Mouse (Mus musculus) megakaryocyte, embryonic 14.5 days (primary cell): ENCODE measurements at regions not wholly inside any gene's neighbourhood (a gene's known extent, or its start where the extent isn't known, plus 50 kb on each side); places are given as distances from the start of the nearest gene placed in this dataset.

Source experiments
- H3K27me3 ChIP-seq: replicated peaks from 2 replicates; pipeline ENCODE3; 2012; ENCODE audit warnings: inconsistent platforms
- H3K36me3 ChIP-seq: replicated peaks from 2 replicates; pipeline ENCODE3; 2012; ENCODE audit warnings: low read length, inconsistent platforms, mixed read lengths
- H3K4me1 ChIP-seq: 2 replicates; pipeline ENCODE4 v1.6.1; 2012; ENCODE audit warnings: inconsistent platforms
- H3K4me3 ChIP-seq: replicated peaks from 2 replicates; pipeline ENCODE3; 2012; ENCODE audit warnings: moderate library complexity, mild to moderate bottlenecking, inconsistent platforms
- H3K9me3 ChIP-seq: 2 replicates; pipeline ENCODE4 v1.6.1; 2012; ENCODE audit warnings: inconsistent platforms
- FLI1 ChIP-seq: IDR thresholded peaks from 2 replicates; pipeline ENCODE4 v1.6.1; 2012; ENCODE audit warnings: low read length, inconsistent platforms, mixed read lengths
- GATA1 ChIP-seq: IDR thresholded peaks from 3 replicates; pipeline ENCODE4 v1.6.1; 2012; ENCODE audit warnings: mixed read lengths, low read length, inconsistent platforms, borderline replicate concordance

DNA sequence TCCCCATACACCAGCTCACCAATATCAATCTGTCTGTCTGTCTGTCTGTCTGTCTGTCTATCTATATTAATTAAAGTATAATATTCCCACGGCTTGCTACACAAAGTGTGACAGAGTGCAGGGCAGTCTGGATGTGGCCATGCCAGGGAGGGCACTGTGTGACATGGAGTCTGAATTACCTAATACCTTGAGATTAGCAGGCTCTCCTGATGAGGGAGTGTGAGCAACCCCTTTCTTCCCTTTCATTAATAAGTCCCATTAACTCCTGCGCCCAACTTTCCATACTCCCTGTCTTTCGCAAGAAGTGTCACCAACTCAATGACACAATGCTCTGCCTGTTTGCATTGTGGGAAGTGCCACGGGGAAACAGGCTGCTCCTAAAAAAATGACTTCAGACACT is 177.9 kb upstream of the Runx1 start:
- TF ChIP-seq FLI1 (no peak), GATA1 (no peak)
- Histone ChIP-seq H3K27me3 (peaks cover 10% of the 10 kb centered on the region), H3K4me1 (0 out of 2 replicates have a peak, but pooled peaks cover 3% of the 10 kb centered on the region), H3K9me3 (peaks cover 1% of the 10 kb centered on the region; the same call in 1 of the 2 replicates), H3K4me3 (no peak overlapping the region), H3K36me3 (peaks cover under 1% of the 10 kb centered on the region)

DNA sequence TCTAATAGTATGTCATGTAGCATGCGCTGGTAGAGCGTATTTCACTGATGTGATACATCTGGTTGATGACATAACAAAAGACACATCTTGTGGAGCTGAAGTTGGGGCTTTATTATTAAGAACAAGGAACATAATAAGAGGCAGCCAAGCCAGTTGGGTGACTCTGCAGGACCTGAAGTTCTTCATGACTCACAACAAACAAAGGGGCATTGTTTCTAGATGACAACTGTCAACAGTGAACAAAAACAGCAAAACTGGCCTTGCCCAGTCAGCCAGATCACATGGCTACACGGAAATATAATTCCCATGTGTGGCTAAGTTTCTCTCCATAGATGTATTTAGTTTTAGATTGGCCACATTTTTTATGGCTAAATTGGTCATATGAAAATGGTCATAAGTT is 172.7 kb upstream of the Runx1 start:
- H3K4me1 ChIP-seq, result peaks cover 15% of the 10 kb centered on the region
- H3K27me3 ChIP-seq, result peaks cover 13% of the 10 kb centered on the region
- H3K36me3 ChIP-seq, result peaks cover 2% of the 10 kb centered on the region
- H3K4me3 ChIP-seq, result no peak overlapping the region
- H3K9me3 ChIP-seq, result peaks cover 5% of the 10 kb centered on the region; the same call in 1 of the 2 replicates
- TF ChIP-seq FLI1 (no peak), GATA1 (no peak)

DNA sequence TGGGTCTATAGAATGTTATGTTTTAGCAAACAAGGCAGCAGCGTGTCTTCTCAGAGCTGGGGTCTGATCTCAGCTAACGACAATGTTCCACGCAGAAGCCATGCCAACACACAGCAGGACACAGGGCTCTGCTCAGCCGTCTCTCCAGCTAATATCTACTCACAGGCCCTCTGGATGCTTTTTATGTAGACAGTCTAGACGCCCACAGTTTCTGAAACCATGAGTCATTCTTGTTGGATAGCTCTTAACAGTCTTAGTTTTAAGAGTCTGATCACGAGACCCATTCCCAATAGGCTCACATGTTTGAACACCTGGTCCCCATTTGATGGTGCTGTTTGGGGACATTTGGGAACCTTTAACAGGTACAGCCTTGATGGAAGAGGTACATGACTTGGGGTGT is 171.7 kb upstream of the Runx1 start:
- H3K9me3 ChIP-seq, result peaks cover 5% of the 10 kb centered on the region; the same call in 1 of the 2 replicates
- TF ChIP-seq FLI1, result no peak
- no peak overlapping the region for H3K4me3 ChIP-seq

DNA sequence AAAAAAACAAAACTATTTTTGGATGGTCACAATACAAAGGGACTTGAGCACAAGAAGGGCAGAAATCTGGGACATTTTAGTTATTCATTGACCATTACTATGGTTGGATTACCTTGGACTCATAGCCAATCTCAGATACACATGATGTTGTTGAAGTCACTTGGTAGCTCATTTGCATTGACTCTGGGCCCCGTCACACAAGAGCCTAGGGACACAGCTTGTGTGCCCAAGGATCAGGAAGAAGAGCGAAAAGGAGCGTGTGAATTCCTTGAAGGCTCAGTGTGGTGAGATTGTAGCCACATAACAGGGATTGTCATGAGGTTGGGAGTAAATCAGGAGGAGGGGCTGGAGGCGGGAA is 170.0 kb upstream of the Runx1 start:
- Histone ChIP-seq H3K27me3 (peaks cover 12% of the 10 kb centered on the region), H3K4me3 (no peak overlapping the region), H3K36me3 (peaks cover 2% of the 10 kb centered on the region), H3K4me1 (peaks cover 12% of the 10 kb centered on the region), H3K9me3 (peaks cover 5% of the 10 kb centered on the region; the same call in 1 of the 2 replicates)
- no peak for TF ChIP-seq GATA1
- no peak for TF ChIP-seq FLI1

More for the DNA sequence above, 171.7 kb upstream of the Runx1 start:
- H3K36me3 ChIP-seq, result peaks cover 2% of the 10 kb centered on the region
- H3K27me3 ChIP-seq, result peaks cover 11% of the 10 kb centered on the region
- H3K4me1 ChIP-seq, result peaks cover 15% of the 10 kb centered on the region

DNA sequence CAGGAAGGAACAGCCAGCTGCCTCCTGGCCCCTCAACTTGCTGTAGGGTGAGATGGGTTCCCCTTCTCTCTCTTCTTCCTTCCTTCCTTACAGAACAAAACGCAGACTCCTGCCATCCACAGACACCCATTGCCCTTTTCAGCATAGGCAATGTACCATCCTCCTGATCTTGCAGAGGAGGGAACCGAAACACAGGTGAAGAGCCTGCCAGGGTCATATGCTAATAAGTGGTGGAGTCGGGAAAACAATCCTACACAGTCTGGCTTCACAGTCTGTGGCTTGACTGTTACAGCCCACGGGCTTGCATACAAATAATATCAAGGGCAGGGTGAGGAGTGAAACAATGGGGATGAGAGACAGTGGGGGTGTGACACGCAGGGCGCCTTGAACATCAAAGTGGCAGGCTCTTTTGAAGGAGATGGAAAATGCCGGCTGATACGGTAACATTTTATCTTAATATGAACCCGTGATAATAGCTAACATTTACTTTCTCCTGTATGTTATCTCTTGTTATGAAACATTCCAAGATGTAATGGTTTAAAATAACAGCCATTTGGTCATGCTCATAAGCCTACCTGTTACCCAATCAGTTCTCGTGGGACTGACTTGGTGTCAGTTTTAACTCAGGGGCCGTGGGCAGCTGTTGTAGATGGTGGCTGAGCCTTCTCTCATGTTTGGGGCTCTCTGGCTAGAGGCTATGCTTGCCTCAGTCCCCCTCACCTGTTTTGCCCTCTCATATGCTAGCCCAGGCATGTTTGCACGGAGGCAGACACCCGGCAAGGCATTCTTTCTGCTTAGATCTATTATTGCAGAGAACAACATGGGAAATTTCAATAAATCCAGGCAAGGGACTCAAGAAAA is 169.4 kb upstream of the Runx1 start:
- H3K36me3 ChIP-seq, result peaks cover 2% of the 10 kb centered on the region
- TF ChIP-seq GATA1 (no peak), FLI1 (no peak)
- H3K9me3 ChIP-seq, result peaks cover 8% of the 10 kb centered on the region
- H3K27me3 ChIP-seq, result peaks cover 14% of the 10 kb centered on the region
- H3K4me3 ChIP-seq, result no peak overlapping the region
- peaks cover 12% of the 10 kb centered on the region for H3K4me1 ChIP-seq

DNA sequence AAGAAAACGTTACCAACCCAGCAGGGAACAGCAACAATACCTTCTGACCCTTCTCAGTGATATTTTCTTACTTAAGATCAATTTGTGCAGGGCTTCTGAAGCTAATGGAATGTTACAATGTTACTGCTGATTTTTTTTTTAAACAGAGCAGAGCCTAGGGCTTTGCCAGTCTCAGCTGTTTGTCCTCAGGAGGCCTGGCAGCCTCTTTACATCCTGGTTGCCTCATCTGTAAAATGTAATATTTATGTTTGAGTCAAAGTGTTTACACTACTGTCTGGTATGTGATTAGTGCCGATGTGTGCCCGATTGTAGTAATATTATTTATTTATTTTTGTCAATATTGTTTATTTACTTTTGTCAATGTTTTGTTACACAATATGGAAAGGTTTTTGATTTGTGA is 166.9 kb upstream of the Runx1 start:
- no peak overlapping the region for H3K4me3 ChIP-seq
- no peak for TF ChIP-seq FLI1
- TF ChIP-seq GATA1, result no peak
- peaks cover 13% of the 10 kb centered on the region for H3K4me1 ChIP-seq
- H3K27me3 ChIP-seq, result peaks cover 20% of the 10 kb centered on the region
- no peaks in the 10 kb centered on the region for H3K36me3 ChIP-seq
- peaks cover 3% of the 10 kb centered on the region; the same call in 1 of the 2 replicates for H3K9me3 ChIP-seq

DNA sequence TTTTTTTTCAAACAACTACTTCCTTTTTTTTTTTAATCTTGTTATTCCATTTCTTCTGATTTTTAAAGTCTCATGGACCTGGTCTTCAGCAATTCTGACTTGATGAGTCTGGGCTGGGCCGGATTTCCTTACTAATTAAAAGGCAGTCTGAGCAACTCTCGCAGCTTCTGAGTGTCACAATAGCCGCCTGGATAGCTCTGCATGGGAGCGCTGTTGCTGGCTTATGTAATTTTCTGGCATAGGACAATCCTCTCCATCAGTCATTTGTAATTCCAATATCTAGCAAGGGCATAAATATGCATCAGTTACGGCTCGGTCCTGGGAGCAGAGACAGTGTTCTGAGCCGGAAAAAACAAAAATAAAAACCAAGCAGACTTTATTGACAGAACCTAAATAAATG is 165.5 kb upstream of the Runx1 start:
- Histone ChIP-seq H3K4me3 (no peak overlapping the region), H3K36me3 (no peaks in the 10 kb centered on the region), H3K27me3 (peaks cover 22% of the 10 kb centered on the region), H3K9me3 (peaks cover 3% of the 10 kb centered on the region; the same call in 1 of the 2 replicates), H3K4me1 (peaks cover 11% of the 10 kb centered on the region; the same call in 1 of the 2 replicates)
- TF ChIP-seq FLI1, result no peak
- no peak for TF ChIP-seq GATA1

DNA sequence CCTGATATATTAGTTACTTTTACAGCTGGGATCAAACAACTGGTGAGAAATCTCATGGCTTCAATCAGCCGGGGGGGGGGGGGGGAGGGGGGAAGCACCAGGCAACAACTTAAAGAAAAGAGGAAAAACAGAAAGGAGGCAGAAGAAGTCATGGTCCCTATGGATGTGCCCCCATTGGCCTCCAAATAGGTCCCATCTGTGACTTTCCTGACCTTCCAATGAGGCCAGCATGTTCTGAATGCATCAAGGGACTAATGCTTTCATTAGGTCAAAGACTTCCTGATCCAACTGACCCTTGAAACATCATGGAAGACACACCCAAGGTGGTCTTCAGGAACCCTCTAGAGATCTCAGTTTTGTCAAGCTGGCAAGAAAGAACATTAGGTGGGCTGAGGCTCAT is 162.5 kb upstream of the Runx1 start:
- peaks cover 3% of the 10 kb centered on the region; the same call in 1 of the 2 replicates for H3K9me3 ChIP-seq
- TF ChIP-seq FLI1 (no peak), GATA1 (no peak)
- no peaks in the 10 kb centered on the region for H3K36me3 ChIP-seq
- H3K4me1 ChIP-seq, result peaks cover 5% of the 10 kb centered on the region; the same call in 1 of the 2 replicates
- H3K27me3 ChIP-seq, result peaks cover 18% of the 10 kb centered on the region
- no peak overlapping the region for H3K4me3 ChIP-seq

DNA sequence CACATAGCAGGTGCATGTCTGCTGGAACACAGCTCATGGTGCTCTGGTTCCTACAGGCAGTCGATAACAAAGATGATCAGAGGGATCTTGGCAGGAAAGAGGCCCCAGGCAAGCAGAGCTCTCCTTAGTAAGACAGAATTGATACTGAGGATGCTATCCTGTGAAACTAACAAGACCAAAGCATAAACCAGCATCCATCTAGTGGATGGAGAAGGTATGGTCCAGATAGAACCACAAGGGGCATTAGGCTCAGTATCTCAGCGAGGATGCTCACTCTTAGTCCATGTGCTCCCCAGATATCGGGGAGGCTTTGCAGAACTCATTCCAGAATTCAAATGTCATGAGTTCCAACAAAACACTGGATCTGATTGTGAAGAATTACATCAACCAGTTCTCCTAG is 162.1 kb upstream of the Runx1 start:
- Histone ChIP-seq H3K9me3 (peaks cover 3% of the 10 kb centered on the region; the same call in 1 of the 2 replicates), H3K4me3 (no peak overlapping the region), H3K4me1 (peaks cover 5% of the 10 kb centered on the region; the same call in 1 of the 2 replicates), H3K27me3 (peaks cover 19% of the 10 kb centered on the region), H3K36me3 (no peaks in the 10 kb centered on the region)
- TF ChIP-seq GATA1 (no peak), FLI1 (no peak)

DNA sequence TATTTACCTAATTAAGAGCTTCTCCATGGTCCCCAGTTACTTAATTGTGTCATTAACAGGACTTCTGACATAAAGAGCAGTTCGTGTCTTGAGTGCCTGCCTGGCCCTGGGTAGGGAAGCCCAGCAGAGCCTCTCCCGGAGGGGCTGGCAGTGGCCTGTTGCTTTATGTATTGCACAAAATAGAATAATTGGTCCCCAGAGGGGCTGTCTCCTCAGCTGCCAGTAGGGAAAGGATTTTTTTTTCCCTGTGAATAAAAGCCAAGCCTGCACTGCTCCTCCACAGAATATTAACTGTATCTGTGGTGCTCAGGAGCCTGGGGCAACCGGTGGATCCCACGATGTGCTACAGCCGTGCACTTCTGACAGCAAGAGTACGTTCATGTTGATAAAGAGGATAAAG is 159.8 kb upstream of the Runx1 start:
- Histone ChIP-seq H3K36me3 (peaks cover 4% of the 10 kb centered on the region), H3K27me3 (peaks cover 16% of the 10 kb centered on the region), H3K4me3 (no peak overlapping the region), H3K9me3 (peaks cover 8% of the 10 kb centered on the region), H3K4me1 (peaks cover 5% of the 10 kb centered on the region; the same call in 1 of the 2 replicates)
- TF ChIP-seq GATA1 (no peak), FLI1 (no peak)
